Mouse (Mus musculus): ENCODE measurements at regions not wholly inside any gene's neighbourhood (a gene's known extent, or its start where the extent isn't known, plus 50 kb on each side); places are given as distances from the start of the nearest gene placed in this dataset.

GRCm38 (mm10) chr3:70097813-70098212, 90.4 kb downstream of the Otol1 start:
- intact Hi-C loops (cut with DNase I): no loop called here

GRCm38 (mm10) chr3:70102091-70102490, 94.7 kb downstream of the Otol1 start:
- DNase-seq (ENCODE audit: low spot score in 2 of 2): peak; percentile 11 to 14
- intact Hi-C loops (cut with DNase I): loop anchor here (10.0 kb wide), 1 partner anchor 303 kb away; no protein-coding TSS in a partner anchor

More at GRCm38 (mm10) chr3:70097813-70098212, 90.4 kb downstream of the Otol1 start:
- peak in 1 of 2 experiments; percentile 9 for DNase-seq (ENCODE audit: low spot score in 2 of 2)

GRCm38 (mm10) chr3:70102593-70103213, 95.3 kb downstream of the Otol1 start:
- intact Hi-C loops (cut with DNase I): loop anchor here (10.0 kb wide), 1 partner anchor 302 kb away; no protein-coding TSS in a partner anchor
- peak; percentile 21 to 39 for DNase-seq (ENCODE audit: low spot score in 2 of 2)

DNA sequence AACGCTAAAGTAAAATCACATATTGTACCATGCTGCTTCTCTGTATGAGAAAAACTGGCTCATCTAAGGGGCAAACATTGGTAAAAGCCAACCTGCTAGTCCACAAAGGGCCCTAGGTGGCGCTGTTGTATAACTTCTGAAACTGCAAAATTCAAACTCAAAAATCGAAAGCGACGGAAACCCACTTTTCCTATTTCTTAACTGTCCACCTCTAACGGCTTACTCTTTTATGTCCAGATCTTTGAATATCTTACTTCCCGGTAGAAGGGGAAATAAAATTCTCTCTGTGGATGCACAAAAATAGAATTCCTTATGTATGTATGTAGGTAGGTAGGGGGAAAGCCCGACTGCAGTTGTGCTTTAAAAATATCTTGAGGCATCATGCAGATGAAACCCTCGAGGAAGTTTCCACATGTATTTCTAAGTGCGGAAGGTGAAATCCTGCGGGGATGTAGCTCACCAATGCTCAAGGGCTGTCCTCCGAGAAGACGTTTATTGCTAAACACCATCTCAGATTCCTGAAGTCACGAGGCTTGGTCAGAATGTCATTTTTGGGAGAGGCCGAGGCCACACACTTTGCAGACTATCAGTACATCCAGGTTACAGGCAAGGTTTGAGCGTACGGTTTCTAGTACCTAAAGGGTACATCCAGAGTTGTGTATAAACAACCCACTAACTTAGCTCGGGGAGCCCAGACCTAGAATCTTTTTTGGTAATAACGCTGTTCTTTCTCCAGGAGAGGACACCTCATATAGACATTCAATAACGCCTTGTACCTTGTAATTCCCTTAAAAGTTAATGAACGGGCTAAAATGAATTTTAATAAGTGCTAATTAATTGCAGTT, 96.8 kb downstream of the Otol1 start:
- intact Hi-C loops (cut with DNase I): loop anchor here (10.0 kb wide), 1 partner anchor 301 kb away; no protein-coding TSS in a partner anchor
- DNase-seq (ENCODE audit: low spot score in 2 of 2): peak; percentile 75 to 84

DNA sequence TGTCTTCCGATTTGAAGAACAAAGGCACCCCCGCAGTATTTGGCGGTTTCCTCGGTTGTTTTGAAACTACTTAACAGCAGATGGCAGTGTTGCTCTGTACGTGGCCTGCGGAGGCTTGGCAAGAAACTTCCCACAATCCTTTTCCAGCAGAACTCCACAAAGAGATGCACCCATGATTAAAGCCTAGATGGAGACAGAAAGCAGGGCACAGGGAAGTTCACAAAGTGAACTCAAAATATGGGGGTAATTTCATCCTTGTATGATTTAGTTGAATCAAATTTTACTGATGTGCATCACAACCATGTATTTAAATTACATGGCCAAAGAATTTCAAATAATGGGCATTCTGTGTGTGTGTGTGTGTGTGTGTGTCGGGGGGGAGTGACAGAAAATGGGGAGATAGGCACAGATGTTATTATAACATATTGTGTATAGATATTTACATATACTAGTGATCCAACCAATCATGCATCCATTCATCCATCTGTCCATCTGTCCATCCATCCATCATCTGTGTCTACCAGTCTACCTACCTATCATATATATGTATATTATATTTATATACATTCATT, 97.5 kb downstream of the Otol1 start:
- intact Hi-C loops (cut with DNase I): loop anchor here (10.0 kb wide), 1 partner anchor 300 kb away; no protein-coding TSS in a partner anchor
- DNase-seq (ENCODE audit: low spot score in 2 of 2): peak; percentile 50 to 67

GRCm38 (mm10) chr3:70105561-70105960, 98.1 kb downstream of the Otol1 start:
- intact Hi-C loops (cut with DNase I): loop anchor here (10.0 kb wide), 1 partner anchor 299 kb away; no protein-coding TSS in a partner anchor
- no peak for DNase-seq (ENCODE audit: low spot score in 2 of 2)

- intact Hi-C loops (cut with DNase I): loop anchor here (10.0 kb wide), 1 partner anchor 299 kb away; no protein-coding TSS in a partner anchor
- DNase-seq (ENCODE audit: low spot score in 2 of 2): no peak
Observed at GRCm38 (mm10) chr3:70106141-70106540, 98.7 kb downstream of the Otol1 start.

- no peak for DNase-seq (ENCODE audit: low spot score in 2 of 2)
- intact Hi-C loops (cut with DNase I): no loop called here
Observed at GRCm38 (mm10) chr3:70126212-70126611, 118.8 kb downstream of the Otol1 start.

GRCm38 (mm10) chr3:70130241-70131029, 123.0 kb downstream of the Otol1 start:
- DNase-seq (ENCODE audit: low spot score in 2 of 2): no peak
- intact Hi-C loops (cut with DNase I): no loop called here

GRCm38 (mm10) chr3:70134963-70135362, 127.5 kb downstream of the Otol1 start:
- intact Hi-C loops (cut with DNase I): no loop called here
- no peak for DNase-seq (ENCODE audit: low spot score in 2 of 2)

DNA sequence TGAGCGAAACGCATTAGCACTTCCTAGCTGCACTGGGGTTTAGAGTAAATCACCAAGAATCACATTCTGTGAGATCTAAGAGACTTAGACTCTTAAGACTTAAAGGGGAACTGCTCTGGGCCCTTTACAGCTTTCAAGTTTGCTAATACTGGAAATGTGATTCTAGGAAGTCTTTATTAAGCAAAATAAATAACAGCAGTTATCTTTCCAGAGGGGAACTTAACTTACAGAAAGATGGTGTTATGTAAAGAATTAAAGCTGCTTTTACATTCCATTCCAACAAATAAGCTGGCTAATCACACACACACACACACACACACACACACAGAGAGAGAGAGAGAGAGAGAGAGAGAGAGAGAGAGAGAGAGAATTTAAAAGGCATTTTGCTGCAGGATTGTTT, 131.1 kb downstream of the Otol1 start:
- DNase-seq (ENCODE audit: low spot score in 2 of 2): no peak
- intact Hi-C loops (cut with DNase I): no loop called here

GRCm38 (mm10) chr3:70138926-70139325, 131.5 kb downstream of the Otol1 start:
- intact Hi-C loops (cut with DNase I): no loop called here
- DNase-seq (ENCODE audit: low spot score in 2 of 2): no peak

GRCm38 (mm10) chr3:70145728-70146127, 138.3 kb downstream of the Otol1 start:
- no peak for DNase-seq (ENCODE audit: low spot score in 2 of 2)
- intact Hi-C loops (cut with DNase I): no loop called here

GRCm38 (mm10) chr3:70151156-70151555, 143.7 kb downstream of the Otol1 start:
- intact Hi-C loops (cut with DNase I): no loop called here
- DNase-seq (ENCODE audit: low spot score in 2 of 2): no peak

DNA sequence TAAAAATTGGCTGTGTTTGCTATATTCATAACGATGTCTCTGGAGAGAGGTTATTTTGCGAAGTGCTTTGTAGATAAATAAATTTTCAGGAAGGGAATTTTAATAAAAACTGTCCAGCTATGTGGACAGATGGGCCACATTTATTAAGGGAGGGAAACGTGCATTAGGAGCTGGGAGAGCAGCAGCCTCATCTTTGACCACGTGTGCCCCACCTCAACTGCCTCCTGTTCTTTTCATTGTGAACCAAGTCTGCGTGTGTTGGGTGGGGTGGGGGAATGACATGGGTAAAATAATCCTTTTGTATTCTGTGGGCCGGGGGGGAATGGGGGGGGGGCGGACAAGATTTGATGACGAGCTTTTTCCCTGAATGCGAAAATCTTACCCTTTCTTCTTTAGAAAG, 152.6 kb downstream of the Otol1 start:
- intact Hi-C loops (cut with DNase I): no loop called here
- no peak for DNase-seq (ENCODE audit: low spot score in 2 of 2)

DNA sequence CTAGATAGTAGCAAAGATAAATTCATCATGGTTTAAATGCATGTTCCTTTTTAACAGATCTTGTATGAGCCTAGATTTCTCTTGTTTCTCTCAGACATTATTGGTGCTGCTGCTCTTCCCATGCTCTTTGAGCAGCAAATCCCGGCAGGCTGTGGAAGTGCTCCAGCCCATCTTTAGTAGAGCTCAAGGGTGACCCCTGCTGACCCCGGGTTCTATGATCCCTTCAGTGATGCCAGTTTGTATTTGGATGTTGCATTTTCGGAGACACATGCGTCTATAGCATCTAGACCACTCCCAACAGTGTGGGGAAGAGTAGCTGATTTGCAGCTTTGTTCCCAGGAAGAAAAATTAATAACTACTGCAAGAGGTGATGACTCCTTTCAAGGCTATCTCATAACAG, 164.3 kb downstream of the Otol1 start:
- intact Hi-C loops (cut with DNase I): no loop called here
- no peak for DNase-seq (ENCODE audit: low spot score in 2 of 2)

DNA sequence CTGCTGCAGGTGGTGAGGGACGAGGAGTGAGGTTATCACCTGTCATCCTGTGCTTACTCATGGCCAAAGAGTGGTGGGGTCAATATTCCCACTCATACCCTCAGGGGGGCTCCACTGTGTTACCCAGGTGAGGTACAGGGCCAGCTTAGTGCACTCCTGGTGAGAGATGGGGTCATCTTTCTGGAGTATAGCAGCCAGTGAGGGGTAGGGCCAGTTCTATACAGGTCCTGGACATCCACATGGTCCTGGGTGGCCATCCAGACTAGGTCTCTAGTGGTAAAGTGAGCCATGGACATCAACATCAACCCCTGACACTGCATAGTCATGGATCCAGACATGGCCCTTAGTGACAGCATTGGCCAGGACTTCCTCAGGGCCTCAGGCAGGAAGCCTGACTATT, 169.0 kb downstream of the Otol1 start:
- intact Hi-C loops (cut with DNase I): no loop called here
- DNase-seq (ENCODE audit: low spot score in 2 of 2): no peak

DNA sequence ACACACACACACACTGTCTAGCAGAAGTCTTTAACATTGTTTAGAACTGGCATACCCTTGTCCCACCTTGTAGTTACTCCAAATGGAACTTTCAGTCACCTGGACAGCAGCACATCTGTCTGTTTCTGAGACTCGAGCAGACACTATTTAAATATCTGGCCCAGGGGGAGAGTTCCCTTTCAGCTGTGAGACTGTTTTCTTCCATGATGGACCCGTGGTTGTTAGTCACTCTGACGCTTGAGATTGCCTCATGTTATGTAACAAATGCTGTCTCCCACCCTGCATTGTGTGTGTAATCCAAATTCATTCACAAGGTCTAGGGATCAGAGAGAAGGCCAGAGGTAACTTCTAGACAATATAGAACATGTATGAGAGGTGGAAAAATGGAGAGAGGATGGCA, 174.2 kb downstream of the Otol1 start:
- intact Hi-C loops (cut with DNase I): no loop called here
- no peak for DNase-seq (ENCODE audit: low spot score in 2 of 2)

DNA sequence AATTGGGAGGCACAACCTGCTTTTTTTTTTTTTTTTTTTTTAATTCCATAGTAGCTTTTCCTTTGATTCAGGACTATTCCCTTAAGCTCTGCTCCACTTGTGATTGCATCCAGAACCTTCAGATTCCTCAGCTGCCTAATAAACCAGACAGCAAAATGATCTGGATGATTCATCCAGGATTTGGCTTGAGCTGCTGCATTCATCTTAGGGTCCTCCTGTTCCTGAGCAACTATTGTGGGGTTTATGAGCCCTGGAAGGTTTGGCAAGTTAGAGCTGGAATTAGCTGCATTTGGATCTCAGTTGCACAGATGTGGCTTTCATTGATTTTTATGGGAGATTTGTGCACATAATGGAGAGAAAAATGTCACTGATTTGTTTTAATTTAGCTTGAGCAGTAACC, 183.3 kb downstream of the Otol1 start:
- no peak for DNase-seq (ENCODE audit: low spot score in 2 of 2)
- intact Hi-C loops (cut with DNase I): no loop called here

- no peak for DNase-seq (ENCODE audit: low spot score in 2 of 2)
- intact Hi-C loops (cut with DNase I): no loop called here
Observed at GRCm38 (mm10) chr3:70196671-70197070, 189.3 kb downstream of the Otol1 start.

All from left cerebral cortex, postnatal 36 days (tissue).